Mouse (Mus musculus) ES-Bruce4 (cell line): ENCODE measurements around the gene Gm2174.

Experiments used
- EP300 ChIP-seq: IDR thresholded peaks from 2 replicates; pipeline ENCODE4 v1.6.1; 2011; ENCODE audit warnings: low read depth, low read length; ENCODE audit not compliant: insufficient read depth
- POLR2A ChIP-seq: IDR thresholded peaks from one replicate; pipeline ENCODE4 v1.8.1; 2011; ENCODE audit warnings: low read length; ENCODE audit not compliant: insufficient read depth

DNA sequence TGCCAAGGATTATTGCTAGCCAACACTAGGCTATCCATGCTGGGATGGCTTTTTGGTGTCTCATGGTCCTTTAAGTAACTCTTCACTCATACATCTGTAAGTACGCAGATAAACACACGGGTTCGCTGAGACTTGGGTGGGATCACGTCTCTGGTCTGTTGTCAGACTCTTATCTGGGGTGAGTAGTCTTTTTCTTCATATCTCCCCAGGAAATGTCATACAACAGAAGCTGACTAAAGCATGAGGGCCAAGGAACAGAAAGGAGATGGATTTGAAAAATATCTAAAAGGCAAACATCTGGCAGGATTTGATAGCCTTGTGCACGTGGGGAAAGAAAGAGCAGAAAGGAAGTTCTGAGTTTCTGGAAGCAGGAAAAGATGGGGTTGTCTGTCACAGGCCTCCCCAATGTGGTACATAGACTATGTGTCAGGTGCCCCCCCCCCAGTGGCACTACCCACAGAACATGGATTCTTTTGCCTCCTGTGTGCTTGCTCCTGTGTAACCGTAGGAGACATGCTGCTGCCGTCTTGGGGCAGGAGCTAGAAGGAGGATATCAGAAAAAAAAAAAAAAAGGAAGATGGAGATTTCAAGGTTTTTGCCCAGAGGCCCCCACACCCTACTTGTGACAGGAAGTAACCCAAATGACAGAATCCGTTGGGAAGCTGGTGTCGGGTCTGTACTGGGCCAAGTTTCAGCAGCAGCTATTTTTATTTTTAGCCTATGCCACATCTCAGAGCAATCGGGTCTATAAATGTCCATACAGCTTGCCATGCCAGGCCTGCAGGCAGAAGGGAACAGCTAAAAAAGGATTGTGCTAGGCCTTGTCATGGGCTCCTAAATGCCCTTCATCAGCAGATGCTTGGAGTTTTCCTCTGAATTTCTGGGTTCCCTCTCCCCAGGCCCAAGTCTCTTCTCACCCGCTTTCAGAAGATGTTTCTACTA is 1.0 kb upstream of the Gm2174 start:
- TF ChIP-seq POLR2A (no peak), EP300 (no peak)
